Mouse (Mus musculus) granulocyte monocyte progenitor cell, adult 5-6 weeks (primary cell): Measurements from ENCODE around the gene Hnrnph1. TPM values are rescaled to one million over a fixed set of nuclear protein-coding genes. Genes with fewer than 3 reads are reported as not detected.
A peak's percentile ranks its signal among the peaks of the same experiment; 100 is the strongest.
"Not testable (repeated sequence)": the region's sequence is repeated elsewhere in the genome, so short reads cannot be mapped to it uniquely, and the experiment has no call there.

Source experiments
- ATAC-seq: replicated peaks from 2 replicates; pipeline ENCODE4 v1.8.0; 2016; ENCODE audit warnings: mild to moderate bottlenecking, moderate TSS enrichment, inconsistent platforms; ENCODE audit not compliant: poor library complexity, severe bottlenecking
- total RNA-seq, 2 experiments: library from RNA; stranded (forward) in 1 of 2; stranded (reverse) in 1 of 2; fragments of 200-712, 200-1000 nt in 1 of 2; fragments of >200 nt in 1 of 2; fragmentation: Nextera tagmentation in 1 of 2; gene quantifications; 2 replicates each; pipeline ENCODE4 v1.2.3; 2014 to 2017

Gene Hnrnph1
- total RNA-seq (2014; fragmentation: Nextera tagmentation): 644 and 818 TPM in 2 replicates
- total RNA-seq (2017): 838 and 1,051 TPM in 2 replicates

- peak; percentile 70 for ATAC-seq
Measured at GRCm38 (mm10) chr11:50376911-50377891, at the start of gene Hnrnph1. TSS of gene Hnrnph1 (plus strand) at chr11:50376990.

GRCm38 (mm10) chr11:50328075-50328625 is 48.6 kb upstream of the Hnrnph1 start:
- ATAC-seq: no peak

GRCm38 (mm10) chr11:50329378-50329777 is 47.4 kb upstream of the Hnrnph1 start:
- ATAC-seq: no peak

GRCm38 (mm10) chr11:50333181-50333580 is 43.6 kb upstream of the Hnrnph1 start:
- ATAC-seq: no peak

GRCm38 (mm10) chr11:50336126-50336525 is 40.7 kb upstream of the Hnrnph1 start:
- no peak for ATAC-seq

GRCm38 (mm10) chr11:50336891-50337290 is 39.9 kb upstream of the Hnrnph1 start:
- no peak for ATAC-seq

GRCm38 (mm10) chr11:50345486-50345885 is 31.3 kb upstream of the Hnrnph1 start:
- peak; percentile 72 for ATAC-seq

GRCm38 (mm10) chr11:50346256-50347032 is 30.3 kb upstream of the Hnrnph1 start:
- peak; percentile 75 for ATAC-seq

GRCm38 (mm10) chr11:50352177-50352576 is 24.6 kb upstream of the Hnrnph1 start:
- ATAC-seq: no peak

- ATAC-seq: no peak
Measured at GRCm38 (mm10) chr11:50354162-50354561, 22.6 kb upstream of the Hnrnph1 start, which contains the start of gene Cby3. TSS of gene Cby3 (plus strand) at chr11:50354462.

- no peak for ATAC-seq
Measured at GRCm38 (mm10) chr11:50354851-50355250, 21.9 kb upstream of the Hnrnph1 start.

- ATAC-seq: peak; percentile 87
Measured at GRCm38 (mm10) chr11:50355395-50355794, 21.4 kb upstream of the Hnrnph1 start.

- peak; percentile 86 for ATAC-seq
Measured at GRCm38 (mm10) chr11:50358950-50359861, 17.6 kb upstream of the Hnrnph1 start.

- ATAC-seq: not testable (repeated sequence)
Measured at GRCm38 (mm10) chr11:50361282-50361681, 15.5 kb upstream of the Hnrnph1 start.

- peak; percentile 63 for ATAC-seq
Measured at GRCm38 (mm10) chr11:50364548-50364947, 12.2 kb upstream of the Hnrnph1 start.

- ATAC-seq: no peak
Measured at GRCm38 (mm10) chr11:50365322-50365721, 11.5 kb upstream of the Hnrnph1 start.

- ATAC-seq: no peak
Measured at GRCm38 (mm10) chr11:50367531-50367930, 9.3 kb upstream of the Hnrnph1 start.

- ATAC-seq: peak; percentile 88
Measured at GRCm38 (mm10) chr11:50369360-50369911, 7.4 kb upstream of the Hnrnph1 start.

- no peak for ATAC-seq
Measured at GRCm38 (mm10) chr11:50370969-50371368, 5.8 kb upstream of the Hnrnph1 start.
